Mouse (Mus musculus) layer of hippocampus, adult 11-12 months (tissue): ENCODE data around the gene Dnal1.
"Not testable (repeated sequence)": the region's sequence is repeated elsewhere in the genome, so short reads cannot be mapped to it uniquely, and the experiment has no call there.

ENCODE experiments used
- DNase-seq: peaks from one replicate; pipeline ENCODE4 v3.0.0; 2022; ENCODE audit warnings: low spot score

Gene Dnal1

GRCm38 (mm10) chr12:84114153-84114994 is at the start of gene Dnal1:
Gene Dnal1, plus strand, starts transcription at chr12:84114366.
- DNase-seq: peak; percentile 87

GRCm38 (mm10) chr12:84064621-84065020 is 49.5 kb upstream of the Dnal1 start:
- DNase-seq: no peak

DNA sequence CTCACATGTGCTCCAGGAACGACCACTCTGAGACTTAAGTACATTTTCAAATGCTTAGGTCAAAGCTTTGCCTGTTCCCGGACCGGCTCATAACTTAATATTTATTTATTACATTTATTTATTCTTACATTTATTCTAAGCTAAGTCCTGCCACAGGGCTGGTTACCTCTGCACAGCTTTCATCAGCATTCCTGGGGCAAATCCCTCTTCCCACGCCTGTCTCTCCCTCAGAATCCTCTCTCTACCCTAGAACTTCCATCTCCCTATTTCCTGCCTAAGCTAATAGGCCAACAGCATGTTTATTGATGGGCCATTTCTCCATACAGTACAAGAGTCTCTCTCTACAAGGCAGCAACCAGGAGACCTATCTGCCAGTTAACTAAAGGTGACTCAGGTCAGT is 46.4 kb upstream of the Dnal1 start:
- no peak for DNase-seq

DNA sequence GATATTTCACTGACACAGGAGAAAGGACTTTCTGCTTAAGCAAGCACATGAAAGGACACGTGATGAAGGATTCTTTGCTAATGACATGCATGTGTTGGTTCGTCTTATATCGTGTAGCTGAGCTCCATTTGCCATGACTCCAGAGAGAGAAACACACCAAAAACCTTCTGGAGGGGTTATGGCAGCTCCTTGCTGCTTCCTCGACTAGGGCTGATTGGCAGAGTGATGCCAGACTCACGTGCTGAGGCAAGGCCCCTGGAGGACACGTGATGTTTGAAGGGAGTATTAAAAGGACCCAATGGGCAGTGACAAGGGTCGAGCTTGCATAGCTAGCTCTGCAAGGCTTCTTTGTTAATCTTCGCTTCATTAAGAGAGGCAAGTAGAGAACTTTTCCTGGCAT is 45.9 kb upstream of the Dnal1 start:
- no peak for DNase-seq

DNA sequence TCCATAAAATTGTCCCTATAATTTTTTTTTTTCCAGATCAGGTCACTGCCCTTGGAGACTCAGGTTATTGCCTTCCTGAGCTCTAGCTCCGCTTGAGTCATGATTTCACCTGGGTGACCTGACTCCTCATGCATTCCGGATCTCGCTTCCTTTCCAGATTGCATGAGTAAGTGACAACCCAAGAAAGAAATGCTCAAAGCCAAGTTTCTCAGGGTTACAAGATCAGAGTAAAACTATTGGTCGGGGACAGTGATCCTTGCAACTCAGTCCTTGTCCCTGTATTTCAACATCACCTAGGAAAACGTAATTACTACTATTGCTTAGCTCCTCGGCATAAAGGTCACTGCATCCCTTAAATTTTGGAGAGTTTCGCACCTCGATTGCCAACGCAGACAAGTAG is 45.2 kb upstream of the Dnal1 start, which contains the start of gene Acot5:
Gene Acot5, plus strand, starts transcription at position 340 of the 400 bp plus-strand sequence.
- DNase-seq: no peak

- peak; percentile 36 for DNase-seq
Measured at GRCm38 (mm10) chr12:84069582-84069981, 44.6 kb upstream of the Dnal1 start.

DNA sequence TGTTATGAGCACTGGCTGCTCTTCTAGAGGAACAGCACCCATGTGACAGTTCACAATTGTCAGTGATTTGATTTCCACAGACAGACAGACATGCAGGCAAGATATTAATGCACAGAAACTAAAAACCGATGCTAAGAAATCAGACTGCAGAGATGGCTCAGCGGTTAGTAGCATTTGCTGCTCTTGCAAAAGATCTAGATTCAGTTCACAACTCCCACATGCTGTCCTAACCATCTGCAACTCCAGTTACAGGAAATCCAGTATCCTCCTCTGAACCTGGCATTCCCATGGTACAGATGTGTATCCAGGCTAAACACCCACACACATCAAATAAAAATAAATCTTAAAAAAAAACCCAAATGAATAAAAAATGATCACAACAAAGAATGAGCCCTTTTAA is 42.5 kb upstream of the Dnal1 start:
- peak; percentile 54 for DNase-seq

GRCm38 (mm10) chr12:84077371-84077990 is 36.7 kb upstream of the Dnal1 start:
- DNase-seq: no peak

DNA sequence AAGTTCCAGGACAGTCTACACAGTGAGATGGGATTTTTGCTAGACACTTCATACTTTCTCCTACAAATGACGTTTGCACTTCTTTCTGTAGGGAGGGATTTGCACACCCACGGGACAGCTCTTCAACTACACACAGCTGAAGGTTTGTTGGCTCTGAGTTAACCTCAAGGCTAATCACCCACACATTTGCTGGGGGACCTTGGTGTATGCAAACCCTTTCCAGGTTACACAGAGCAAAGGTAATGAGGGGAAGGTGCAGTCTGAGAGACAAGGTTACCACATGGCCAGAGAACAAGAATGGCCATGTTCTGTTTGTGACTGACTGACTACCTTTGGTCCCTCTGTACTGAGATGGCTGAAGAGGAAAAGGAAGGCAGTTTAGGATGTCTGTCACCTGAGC is 30.3 kb upstream of the Dnal1 start:
- DNase-seq: no peak

- no peak for DNase-seq
Measured at GRCm38 (mm10) chr12:84084581-84084980, 29.6 kb upstream of the Dnal1 start.

GRCm38 (mm10) chr12:84094666-84095065 is 19.5 kb upstream of the Dnal1 start:
- DNase-seq: not testable (repeated sequence)

DNA sequence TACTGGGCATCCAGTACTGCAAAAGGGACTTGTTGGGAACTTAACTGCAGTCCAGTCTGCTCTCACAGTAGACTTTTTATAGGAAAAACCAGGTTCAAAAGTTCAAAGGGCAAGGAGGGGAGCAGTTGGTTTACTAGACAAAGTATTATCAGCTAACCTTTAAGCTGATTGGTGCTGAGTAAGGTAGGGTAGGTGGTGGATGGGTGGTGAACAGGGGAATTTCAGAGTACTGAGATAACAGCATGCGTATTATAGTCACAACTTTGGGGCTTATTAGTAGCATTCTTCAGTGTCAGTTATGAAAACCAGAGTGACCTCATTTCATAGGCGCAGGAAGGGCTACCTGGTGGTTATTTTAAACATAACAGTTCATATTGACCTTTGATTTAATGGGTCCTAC is 14.6 kb upstream of the Dnal1 start:
- DNase-seq: no peak

- DNase-seq: no peak
Measured at GRCm38 (mm10) chr12:84100071-84100470, 14.1 kb upstream of the Dnal1 start.

DNA sequence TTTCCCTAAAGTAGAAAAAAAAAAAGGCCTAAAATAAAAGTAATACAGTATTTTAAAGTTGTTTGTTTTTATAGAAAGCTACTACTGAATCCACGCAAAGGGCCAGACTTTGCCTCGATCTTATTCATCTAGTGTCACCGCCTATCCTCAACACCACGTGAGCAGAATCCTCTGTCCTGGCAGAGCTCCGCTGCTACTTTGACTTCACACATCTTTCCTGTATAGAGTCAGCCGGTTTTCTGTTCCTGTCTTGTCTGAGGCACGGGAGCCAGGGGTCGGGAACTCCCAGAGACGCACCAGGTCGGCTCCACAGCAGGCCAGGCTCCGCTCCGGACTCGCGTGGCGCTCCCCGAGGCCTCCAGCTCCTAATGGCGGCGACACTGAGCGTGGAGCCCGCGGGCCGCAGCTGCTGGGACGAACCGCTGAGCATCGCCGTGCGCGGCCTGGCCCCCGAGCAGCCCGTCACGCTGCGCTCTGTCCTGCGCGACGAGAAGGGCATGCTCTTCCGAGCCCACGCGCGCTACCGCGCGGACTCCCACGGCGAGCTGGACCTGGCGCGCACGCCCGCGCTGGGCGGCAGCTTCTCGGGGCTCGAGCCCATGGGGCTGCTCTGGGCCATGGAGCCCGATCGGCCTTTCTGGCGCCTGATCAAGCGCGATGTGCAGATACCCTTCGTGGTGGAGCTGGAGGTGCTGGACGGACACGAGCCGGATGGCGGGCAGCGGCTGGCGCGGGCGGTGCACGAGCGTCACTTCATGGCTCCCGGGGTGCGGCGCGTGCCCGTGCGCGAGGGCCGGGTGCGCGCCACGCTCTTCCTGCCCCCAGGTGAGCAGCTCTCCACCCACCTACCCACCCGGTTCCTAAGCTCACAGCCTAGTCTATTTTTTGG is 13.3 kb upstream of the Dnal1 start, which contains the start of gene Acot6:
Gene Acot6, plus strand, starts transcription at position 51 of the 889 bp plus-strand sequence.
- DNase-seq: peak; percentile 37

DNA sequence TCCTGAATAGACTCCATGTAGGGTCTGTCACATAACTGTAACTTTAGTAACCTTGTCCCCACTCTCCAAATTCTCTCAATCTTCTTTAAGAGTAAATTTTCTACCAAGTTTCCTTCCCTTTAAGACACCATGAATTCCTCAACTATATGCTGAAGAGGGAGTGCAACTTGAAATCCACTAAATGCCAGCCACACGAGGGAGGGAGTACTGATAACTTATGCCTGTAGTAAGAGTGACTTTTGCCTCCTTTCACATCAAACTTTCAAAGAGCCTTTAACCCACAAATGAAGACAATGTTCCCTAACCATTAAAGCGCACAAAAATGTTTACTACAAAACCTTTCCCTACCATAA is 12.7 kb upstream of the Dnal1 start:
- no peak for DNase-seq

DNA sequence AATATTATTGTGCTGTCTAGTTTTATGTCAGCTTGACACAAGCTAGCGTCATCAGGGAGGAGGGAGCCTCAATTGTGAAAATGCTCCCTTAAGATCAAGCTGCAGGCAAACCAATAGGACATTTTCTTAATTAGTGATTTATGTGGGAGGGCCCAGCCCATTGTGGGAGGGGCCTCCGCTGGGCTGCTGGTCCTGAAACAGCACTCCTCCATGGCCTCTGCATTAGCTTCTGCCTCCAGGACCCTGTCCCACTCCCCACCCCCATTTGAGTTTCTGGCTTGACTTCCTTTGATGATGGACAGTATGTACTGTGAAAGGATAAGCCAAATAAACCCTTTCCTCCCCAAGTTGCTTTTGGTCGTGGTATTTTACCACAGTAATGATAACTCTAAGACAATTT is 7.2 kb upstream of the Dnal1 start:
- DNase-seq: no peak

GRCm38 (mm10) chr12:84107692-84108091 is 6.5 kb upstream of the Dnal1 start:
- DNase-seq: no peak

- no peak for DNase-seq
Measured at GRCm38 (mm10) chr12:84109924-84110323, 4.2 kb upstream of the Dnal1 start.

- DNase-seq: no peak
Measured at GRCm38 (mm10) chr12:84110814-84111213, 3.4 kb upstream of the Dnal1 start.

DNA sequence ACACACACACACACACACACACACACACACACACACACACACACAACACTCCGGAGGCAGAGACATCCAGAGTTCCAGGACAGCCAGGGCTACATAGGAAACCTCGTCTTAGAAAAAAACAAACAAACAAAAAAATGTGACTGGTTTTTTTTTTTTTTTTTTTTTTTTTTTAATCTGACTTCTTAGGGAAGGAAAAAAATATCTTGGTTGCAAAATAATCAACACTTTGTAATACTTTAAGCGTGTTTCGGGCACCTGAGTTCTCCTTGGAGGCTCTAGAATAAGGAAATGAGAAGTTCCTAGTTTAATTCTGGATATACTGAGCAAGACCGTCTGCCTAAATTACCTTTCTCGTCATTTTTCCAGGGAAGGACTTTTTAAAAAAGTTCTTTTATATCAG is 490 bp upstream of the Dnal1 start:
- DNase-seq: no peak

GRCm38 (mm10) chr12:84119584-84119983 is 5.4 kb downstream of the Dnal1 start:
- no peak for DNase-seq

DNA sequence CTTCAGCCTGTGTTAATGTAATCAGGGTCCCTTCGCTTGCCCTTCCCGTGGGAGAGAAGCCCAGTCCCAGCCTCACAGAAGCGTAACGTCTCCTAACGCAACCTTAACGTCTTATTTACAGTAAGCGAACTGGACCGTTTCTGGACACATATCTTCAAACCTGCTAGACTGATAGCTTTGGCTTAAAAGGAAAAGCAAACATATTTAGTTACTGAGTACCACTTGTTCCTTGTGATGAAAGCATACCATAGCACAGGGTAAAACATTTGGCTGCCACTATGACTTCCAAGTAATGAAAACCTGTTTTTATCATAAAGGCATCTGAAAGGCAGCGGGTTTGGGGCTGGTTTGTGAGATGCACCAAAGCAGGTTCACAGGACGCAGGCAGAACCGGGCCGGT is 11.7 kb downstream of the Dnal1 start:
- no peak for DNase-seq

DNA sequence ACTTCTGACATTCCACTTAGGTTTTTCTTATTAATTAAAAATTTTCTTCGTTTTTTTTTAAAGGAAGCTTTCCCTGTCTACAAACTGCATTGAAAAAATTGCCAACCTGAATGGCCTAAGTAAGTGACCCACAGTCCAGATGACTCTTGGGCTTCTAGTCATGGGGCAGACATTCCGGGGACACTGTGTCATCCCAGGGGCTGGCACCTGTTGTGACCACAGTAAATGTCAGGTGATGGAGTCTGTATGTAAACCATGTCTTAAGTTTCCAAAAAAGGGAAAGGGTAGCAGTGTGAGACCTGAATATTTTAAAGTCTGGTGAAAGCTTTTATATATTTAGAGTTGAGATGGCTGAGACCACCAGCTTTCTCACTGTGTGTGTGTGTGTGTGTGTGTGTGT is 12.7 kb downstream of the Dnal1 start:
- DNase-seq: no peak
